Mouse (Mus musculus) midbrain, embryonic 11.5 days (tissue): Measurements from ENCODE around the gene 9130213A22Rik. TPM values are rescaled to one million over a fixed set of nuclear protein-coding genes. Genes with fewer than 3 reads are reported as not detected.

Experiments used
- ATAC-seq: fragments of 200-750 bp; cut with Nextera tagmentation; 2 replicates; pipeline ENCODE4 v1.8.0; 2017; ENCODE audit warnings: moderate TSS enrichment, moderate library complexity; ENCODE audit not compliant: low FRiP score
- DNase-seq: peaks from one replicate; pipeline ENCODE4 v3.0.0; 2015; ENCODE audit warnings: low spot score; ENCODE audit errors: missing footprints
- H3K27ac ChIP-seq: fragments of 300-500 bp; sonication (generic); 2 replicates; pipeline ENCODE4 v1.5.1; 2014; ENCODE audit warnings: low read depth, low read length
- H3K27me3 ChIP-seq: fragments of 300-500 bp; sonication (generic); 2 replicates; pipeline ENCODE4 v1.6.1; 2014; ENCODE audit warnings: mild to moderate bottlenecking, low read length, moderate library complexity, mixed read lengths; ENCODE audit not compliant: control insufficient read depth, insufficient read depth
- H3K36me3 ChIP-seq: fragments of 300-500 bp; sonication (generic); 2 replicates; pipeline ENCODE4 v1.6.1; 2014; ENCODE audit warnings: mild to moderate bottlenecking, low read length, moderate library complexity, mixed read lengths; ENCODE audit not compliant: control insufficient read depth, insufficient read depth
- H3K4me1 ChIP-seq: fragments of 300-500 bp; sonication (generic); 2 replicates; pipeline ENCODE4 v1.6.1; 2014; ENCODE audit warnings: low read length; ENCODE audit not compliant: control insufficient read depth, insufficient read depth
- H3K4me2 ChIP-seq: fragments of 300-500 bp; sonication (generic); 2 replicates; pipeline ENCODE4 v1.6.1; 2014; ENCODE audit warnings: mild to moderate bottlenecking, moderate library complexity
- H3K4me3 ChIP-seq: fragments of 300-500 bp; sonication (generic); 2 replicates; pipeline ENCODE4 v1.5.1; 2014; ENCODE audit warnings: low read depth, low read length
- H3K9ac ChIP-seq: fragments of 300-500 bp; sonication (generic); 2 replicates; pipeline ENCODE4 v1.6.1; 2014; ENCODE audit warnings: low read length
- H3K9me3 ChIP-seq: fragments of 300-500 bp; sonication (generic); 2 replicates; pipeline ENCODE4 v1.6.1; 2016; ENCODE audit warnings: low read length; ENCODE audit not compliant: control insufficient read depth
- WGBS: fragments of 180-500 bp; shearing (Covaris S2); extraction: QIAGEN DNeasy Blood & Tissue Kit; methylation state at CpG from one replicate; pipeline ENCODE4 v1.1.7; 2014; 5-methylcytosine and 5-hydroxymethylcytosine counted together
- polyA plus RNA-seq: library from polyadenylated mRNA; unstranded; fragments of >200 nt; fragmentation: Nextera tagmentation; extraction: Ambion mirVana; gene quantifications from 2 replicates; pipeline ENCODE4 v1.2.1, GENCODE M21; 2014

9130213A22Rik gene
- polyA plus RNA-seq, 1 experiment from 2014 or later: 0.11 TPM

GRCm38 (mm10) chr11:69120221-69121000, 2.0 kb downstream of the 9130213A22Rik start, which contains the start of gene Hes7:
Gene Hes7 (plus strand): TSS chr11:69120404.
- H3K27me3 ChIP-seq: peaks cover 14% of the 10 kb centered on the region
- H3K36me3 ChIP-seq: no peaks in the 10 kb centered on the region
- peak within 1 kb of the TSS; percentile 55 for H3K9ac ChIP-seq
- H3K4me2 ChIP-seq: peak within 1 kb of the TSS; percentile 87
- H3K9me3 ChIP-seq: no peaks in the 10 kb centered on the region
- peak within 1 kb of the TSS; percentile 74 for H3K4me3 ChIP-seq
- peak; percentile 95 for DNase-seq
- peaks cover 28% of the 10 kb centered on the region for H3K4me1 ChIP-seq
- no peak for ATAC-seq
- 1% methylated on average over 27 of the region's 27 CpGs for WGBS
- H3K27ac ChIP-seq: no peak within 1 kb of the TSS

GRCm38 (mm10) chr11:69119446-69120155, 2.8 kb downstream of the 9130213A22Rik start:
- H3K27me3 ChIP-seq: peaks cover 15% of the 10 kb centered on the region
- no peaks in the 10 kb centered on the region for H3K9me3 ChIP-seq
- no peak for DNase-seq
- H3K27ac ChIP-seq: no peak overlapping the region
- no peak for ATAC-seq
- H3K4me1 ChIP-seq: peaks cover 28% of the 10 kb centered on the region
- 26% methylated on average over 14 of the region's 14 CpGs for WGBS
- H3K4me2 ChIP-seq: peak overlapping the region; percentile 87
- H3K36me3 ChIP-seq: no peaks in the 10 kb centered on the region
- H3K9ac ChIP-seq: peak overlapping the region; percentile 6; the same call in 1 of the 2 replicates
- peak overlapping the region; percentile 74 for H3K4me3 ChIP-seq

GRCm38 (mm10) chr11:69118765-69119164, 3.6 kb downstream of the 9130213A22Rik start:
- peak overlapping the region; percentile 78 for H3K4me2 ChIP-seq
- peaks cover 15% of the 10 kb centered on the region for H3K27me3 ChIP-seq
- peaks cover 28% of the 10 kb centered on the region for H3K4me1 ChIP-seq
- H3K27ac ChIP-seq: no peak overlapping the region
- H3K9ac ChIP-seq: no peak overlapping the region
- H3K4me3 ChIP-seq: peak overlapping the region; percentile 74
- no peaks in the 10 kb centered on the region for H3K36me3 ChIP-seq
- DNase-seq: peak; percentile 100
- H3K9me3 ChIP-seq: no peaks in the 10 kb centered on the region
- ATAC-seq: peak; percentile 16; the same call in 1 of the 2 replicates
- WGBS: under 1% methylated on average over 15 of the region's 15 CpGs

GRCm38 (mm10) chr11:69117737-69118695, 4.4 kb downstream of the 9130213A22Rik start:
- peak overlapping the region; percentile 68 for H3K9ac ChIP-seq
- no peaks in the 10 kb centered on the region for H3K36me3 ChIP-seq
- H3K9me3 ChIP-seq: no peaks in the 10 kb centered on the region
- 0 out of 2 replicates have a peak, but pooled peaks have one; percentile 20 for ATAC-seq
- peaks cover 26% of the 10 kb centered on the region for H3K4me1 ChIP-seq
- peaks cover 15% of the 10 kb centered on the region for H3K27me3 ChIP-seq
- under 1% methylated on average over 45 of the region's 45 CpGs for WGBS
- peak overlapping the region; percentile 74 for H3K4me3 ChIP-seq
- peak; percentile 97 for DNase-seq
- H3K4me2 ChIP-seq: peak overlapping the region; percentile 78
- 0 out of 2 replicates have a peak overlapping the region, but pooled peaks have one; percentile 27 for H3K27ac ChIP-seq

- Histone ChIP-seq H3K9ac (no peak overlapping the region), H3K27me3 (peaks cover 15% of the 10 kb centered on the region), H3K4me2 (peak overlapping the region; percentile 78), H3K4me1 (peaks cover 24% of the 10 kb centered on the region), H3K4me3 (no peak overlapping the region), H3K9me3 (no peaks in the 10 kb centered on the region), H3K36me3 (no peaks in the 10 kb centered on the region), H3K27ac (no peak overlapping the region)
- DNase-seq (no peak), ATAC-seq (no peak)
- 53% methylated on average over 5 of the region's 5 CpGs for WGBS
Measured at GRCm38 (mm10) chr11:69116843-69117242, 5.5 kb downstream of the 9130213A22Rik start.

- Histone ChIP-seq H3K9me3 (no peaks in the 10 kb centered on the region), H3K4me2 (no peak overlapping the region), H3K4me1 (peaks cover 14% of the 10 kb centered on the region), H3K9ac (no peak overlapping the region), H3K27ac (no peak overlapping the region), H3K27me3 (peaks cover 2% of the 10 kb centered on the region), H3K4me3 (no peak overlapping the region), H3K36me3 (no peaks in the 10 kb centered on the region)
- DNase-seq: no peak
- WGBS: 83% methylated on average over 3 of the region's 3 CpGs
- ATAC-seq: no peak
Measured at GRCm38 (mm10) chr11:69114621-69115020, 7.8 kb downstream of the 9130213A22Rik start.

GRCm38 (mm10) chr11:69114018-69114417, 8.4 kb downstream of the 9130213A22Rik start:
- H3K9ac ChIP-seq: no peak overlapping the region
- H3K4me3 ChIP-seq: no peak overlapping the region
- no peak for ATAC-seq
- H3K36me3 ChIP-seq: no peaks in the 10 kb centered on the region
- H3K9me3 ChIP-seq: no peaks in the 10 kb centered on the region
- DNase-seq: no peak
- H3K4me2 ChIP-seq: no peak overlapping the region
- H3K27me3 ChIP-seq: peaks cover 2% of the 10 kb centered on the region
- 80% methylated on average over 3 of the region's 3 CpGs for WGBS
- H3K4me1 ChIP-seq: peaks cover 12% of the 10 kb centered on the region
- no peak overlapping the region for H3K27ac ChIP-seq

GRCm38 (mm10) chr11:69111865-69112264, 10.5 kb downstream of the 9130213A22Rik start:
- Histone ChIP-seq H3K27me3 (peaks cover 2% of the 10 kb centered on the region), H3K27ac (no peak overlapping the region), H3K4me1 (peaks cover 6% of the 10 kb centered on the region), H3K4me3 (peak overlapping the region; percentile 45; the same call in 1 of the 2 replicates), H3K9me3 (no peaks in the 10 kb centered on the region), H3K9ac (no peak overlapping the region), H3K36me3 (peaks cover 5% of the 10 kb centered on the region; the same call in 1 of the 2 replicates), H3K4me2 (no peak overlapping the region; the same call in 1 of the 2 replicates)
- DNase-seq (peak; percentile 82), ATAC-seq (no peak)
- WGBS: 61% methylated on average over 4 of the region's 4 CpGs
